In genomic region chr16:11386221-11386620, GRCm38 (mm10) we compare ENCODE assay signal across 22 mouse cellular contexts.
"Had no signal": no experiment of that assay in that cellular context is flagged by ENCODE, and none has a peak within 500 bp of the region (broad histone marks: within the 10 kb centered on the region; RNA-seq: fewer than 3 reads in every experiment).

No protein-coding gene starts in this region.

- H3K9me3 ChIP-seq: kidney, embryonic 15.5 days; limb, embryonic 12.5 days; limb, embryonic 15.5 days; stomach, embryonic 15.5 days had no signal

- H3K4me1 ChIP-seq: kidney, embryonic 15.5 days; limb, embryonic 12.5 days; stomach, embryonic 15.5 days had no signal

- H3K36me3 ChIP-seq: limb, embryonic 12.5 days; limb, embryonic 15.5 days; stomach, embryonic 15.5 days had no signal

- H3K4me2 ChIP-seq: kidney, embryonic 15.5 days; limb, embryonic 12.5 days; limb, embryonic 15.5 days; liver, embryonic 11.5 days; lung, embryonic 14.5 days; midbrain, embryonic 11.5 days; stomach, embryonic 15.5 days had no signal

- H3K27me3 ChIP-seq: kidney, embryonic 15.5 days; limb, embryonic 12.5 days; limb, embryonic 15.5 days; stomach, embryonic 15.5 days had no signal

- H3K9ac ChIP-seq: kidney, embryonic 15.5 days; limb, embryonic 12.5 days; limb, embryonic 15.5 days; liver, embryonic 14.5 days; liver, postnatal 0 days; lung, embryonic 14.5 days; stomach, embryonic 15.5 days had no signal

- H3K4me3 ChIP-seq: kidney, embryonic 15.5 days; limb, embryonic 12.5 days; limb, embryonic 15.5 days; stomach, embryonic 15.5 days had no signal

- H3K27ac ChIP-seq: kidney, embryonic 15.5 days; limb, embryonic 12.5 days; limb, embryonic 15.5 days; liver, embryonic 14.5 days; stomach, embryonic 15.5 days had no signal

- DNase-seq: kidney, adult 11 months; kidney, adult 8-10 months; kidney, postnatal 10 days; kidney, postnatal 36 days; left cerebral cortex, postnatal 4 days; lung, embryonic 14.5 days; lung, postnatal 10 days; midbrain, embryonic 14.5 days; right cerebral cortex, adult 18-20 months; right cerebral cortex, postnatal 14 days; right cerebral cortex, postnatal 4 days; thymus, adult 2 months; thymus, postnatal 14 days; thymus, postnatal 4 days had no signal
